In genomic region chr3:148315286-148315685, GRCm38 (mm10) we compare ENCODE assay signal across 26 mouse cellular contexts.
"Had no signal": no experiment of that assay in that cellular context is flagged by ENCODE, and none has a peak within 500 bp of the region (broad histone marks: within the 10 kb centered on the region; RNA-seq: fewer than 3 reads in every experiment).

No protein-coding gene starts in this region.

- H3K27ac ChIP-seq: heart, adult 2 months; heart, embryonic 10.5 days; hindbrain, embryonic 13.5 days; hindbrain, embryonic 15.5 days; hindbrain, postnatal 0 days; kidney, embryonic 15.5 days; kidney, postnatal 0 days; layer of hippocampus, adult 2 months; limb, embryonic 13.5 days; limb, embryonic 15.5 days; liver, embryonic 12.5 days; liver, embryonic 14.5 days had no signal

- ATAC-seq: hindbrain, postnatal 0 days; intestine, embryonic 16.5 days; liver, embryonic 12.5 days had no signal

- H3K4me3 ChIP-seq: heart, adult 2 months; heart, embryonic 10.5 days; heart, embryonic 12.5 days; hindbrain, embryonic 13.5 days; hindbrain, embryonic 15.5 days; kidney, embryonic 15.5 days; layer of hippocampus, adult 2 months; limb, embryonic 13.5 days; limb, embryonic 15.5 days; liver, embryonic 12.5 days had no signal

- H3K4me2 ChIP-seq: heart, embryonic 12.5 days; hindbrain, embryonic 13.5 days; hindbrain, embryonic 15.5 days; kidney, embryonic 15.5 days; limb, embryonic 13.5 days; limb, embryonic 15.5 days; liver, embryonic 12.5 days had no signal

- H3K36me3 ChIP-seq: heart, embryonic 10.5 days; heart, embryonic 12.5 days; hindbrain, embryonic 13.5 days; hindbrain, embryonic 15.5 days; kidney, embryonic 15.5 days; limb, embryonic 13.5 days; limb, embryonic 15.5 days; liver, embryonic 12.5 days had no signal

- H3K9ac ChIP-seq: heart, embryonic 12.5 days; hindbrain, embryonic 13.5 days; hindbrain, embryonic 15.5 days; kidney, embryonic 15.5 days; limb, embryonic 13.5 days; limb, embryonic 15.5 days; liver, embryonic 12.5 days; liver, embryonic 14.5 days had no signal

- H3K27me3 ChIP-seq: heart, embryonic 12.5 days; hindbrain, embryonic 13.5 days; hindbrain, embryonic 15.5 days; kidney, embryonic 15.5 days; limb, embryonic 13.5 days; limb, embryonic 15.5 days; liver, embryonic 12.5 days had no signal

- DNase-seq: gastrocnemius, postnatal 14 days; gastrocnemius, postnatal 36 days; heart, adult 11 months; heart, adult 2 months; heart, postnatal 10 days; heart, postnatal 36 days; kidney, adult 11 months; kidney, adult 2 months; kidney, adult 9 months; kidney, postnatal 14 days; kidney, postnatal 36 days; layer of hippocampus, postnatal 36 days; left cerebral cortex, postnatal 4 days had no signal

- H3K4me1 ChIP-seq: heart, embryonic 10.5 days; heart, embryonic 12.5 days; hindbrain, embryonic 13.5 days; hindbrain, embryonic 15.5 days; kidney, embryonic 15.5 days; limb, embryonic 13.5 days; limb, embryonic 15.5 days; liver, embryonic 12.5 days had no signal

- H3K9me3 ChIP-seq: heart, embryonic 10.5 days; heart, embryonic 12.5 days; hindbrain, embryonic 13.5 days; hindbrain, embryonic 15.5 days; kidney, embryonic 15.5 days; limb, embryonic 13.5 days; limb, embryonic 15.5 days; liver, embryonic 12.5 days had no signal
